Mouse (Mus musculus) cortical plate, adult 2 months (tissue): ENCODE data around the gene Hoxd8.

Source experiments
- CTCF ChIP-seq: fragments of 200-500 bp; IDR thresholded peaks from 2 replicates; pipeline ENCODE4 v1.5.1; 2011; ENCODE audit warnings: mild to moderate bottlenecking, control low read depth, low read length; ENCODE audit not compliant: insufficient read depth; ENCODE audit errors: extremely low read depth
- POLR2A ChIP-seq: fragments of 200-500 bp; IDR thresholded peaks from 2 replicates; pipeline ENCODE4 v1.6.1; 2011; ENCODE audit warnings: mild to moderate bottlenecking, low read length, control low read depth; ENCODE audit not compliant: insufficient read depth; ENCODE audit errors: extremely low read depth

- no peak for TF ChIP-seq CTCF
- TF ChIP-seq POLR2A: no peak
These were observed 49.3 kb downstream of the Hoxd8 start for GRCm38 (mm10) chr2:74753711-74754110.
